Mouse (Mus musculus) c-Kit-positive CD71-positive TER-119-negative erythroid progenitor cells, embryonic 14.5 days (primary cell): ENCODE data around the gene Nle1.
"Not testable (repeated sequence)": the region's sequence is repeated elsewhere in the genome, so short reads cannot be mapped to it uniquely, and the experiment has no call there.

Experiments
- DNase-seq: peaks from one replicate; pipeline ENCODE4 v3.0.0-alpha.2; 2013; ENCODE audit warnings: low read depth

Gene Nle1

GRCm38 (mm10) chr11:82907651-82908607 lies at the start of gene Nle1:
Gene Nle1 (minus strand): TSS chr11:82908411.
- DNase-seq: peak; percentile 88

GRCm38 (mm10) chr11:82956925-82957324 lies 48.7 kb upstream of the Nle1 start:
- DNase-seq: no peak

- DNase-seq: no peak
Measured at GRCm38 (mm10) chr11:82954631-82955030, 46.4 kb upstream of the Nle1 start.

GRCm38 (mm10) chr11:82952612-82953542 lies 44.7 kb upstream of the Nle1 start:
- no peak for DNase-seq

GRCm38 (mm10) chr11:82951865-82952611 lies 43.8 kb upstream of the Nle1 start:
- DNase-seq: no peak

- DNase-seq: no peak
Measured at GRCm38 (mm10) chr11:82950736-82951481, 42.7 kb upstream of the Nle1 start, which contains the start of gene Slfn5. Gene Slfn5 (plus strand): TSS chr11:82951349.

- DNase-seq: no peak
Measured at GRCm38 (mm10) chr11:82949036-82949435, 40.8 kb upstream of the Nle1 start.

- DNase-seq: no peak
Measured at GRCm38 (mm10) chr11:82947457-82947856, 39.2 kb upstream of the Nle1 start.

GRCm38 (mm10) chr11:82945636-82946035 lies 37.4 kb upstream of the Nle1 start:
- DNase-seq: no peak

GRCm38 (mm10) chr11:82943336-82943735 lies 35.1 kb upstream of the Nle1 start:
- no peak for DNase-seq

GRCm38 (mm10) chr11:82933186-82933585 lies 25.0 kb upstream of the Nle1 start:
- DNase-seq: no peak

- not testable (repeated sequence) for DNase-seq
Measured at GRCm38 (mm10) chr11:82931671-82932450, 23.6 kb upstream of the Nle1 start.

GRCm38 (mm10) chr11:82931161-82931560 lies 22.9 kb upstream of the Nle1 start:
- not testable (repeated sequence) for DNase-seq

GRCm38 (mm10) chr11:82930391-82930955 lies 22.3 kb upstream of the Nle1 start:
- not testable (repeated sequence) for DNase-seq

GRCm38 (mm10) chr11:82929633-82929950 lies 21.4 kb upstream of the Nle1 start:
- DNase-seq: no peak

GRCm38 (mm10) chr11:82928897-82929632 lies 20.9 kb upstream of the Nle1 start:
- no peak for DNase-seq

GRCm38 (mm10) chr11:82923910-82924309 lies 15.7 kb upstream of the Nle1 start:
- DNase-seq: not testable (repeated sequence)

- DNase-seq: no peak
Measured at GRCm38 (mm10) chr11:82921691-82922090, 13.5 kb upstream of the Nle1 start.

GRCm38 (mm10) chr11:82920768-82921167 lies 12.6 kb upstream of the Nle1 start:
- no peak for DNase-seq
